Mouse (Mus musculus) cerebellum, adult 2 months (tissue): ENCODE data around the gene Pfkp. TPM values are rescaled to one million over a fixed set of nuclear protein-coding genes. Genes with fewer than 3 reads are reported as not detected.

Experiments
- DNase-seq, 2 experiments: peaks; one replicate each; pipeline ENCODE4 v3.0.0; 2021
- H3K27ac ChIP-seq: fragments of 200-500 bp; 2 replicates; pipeline ENCODE4 v1.5.1; 2012; ENCODE audit warnings: low read length, control low read depth, inconsistent platforms; ENCODE audit not compliant: insufficient read depth
- H3K27me3 ChIP-seq: fragments of 200-500 bp; 2 replicates; pipeline ENCODE4 v1.6.1; 2012; ENCODE audit warnings: inconsistent platforms, mild to moderate bottlenecking, low read length, moderate library complexity; ENCODE audit not compliant: control insufficient read depth, insufficient read depth
- H3K4me1 ChIP-seq: fragments of 200-500 bp; 2 replicates; pipeline ENCODE4 v1.6.1; 2011; ENCODE audit warnings: low read length; ENCODE audit not compliant: control insufficient read depth, insufficient read depth
- H3K4me3 ChIP-seq: fragments of 200-500 bp; replicated peaks from 2 replicates; pipeline ENCODE3; 2011; ENCODE audit warnings: mild to moderate bottlenecking, low read depth, low read length, control low read depth; ENCODE audit not compliant: insufficient read depth
- CTCF ChIP-seq: fragments of 200-500 bp; IDR thresholded peaks from 2 replicates; pipeline ENCODE4 v1.5.1; 2011; ENCODE audit warnings: low read depth, mild to moderate bottlenecking, control low read depth, low read length, moderate library complexity, borderline replicate concordance; ENCODE audit not compliant: insufficient read depth
- POLR2A ChIP-seq: fragments of 200-500 bp; IDR thresholded peaks from 2 replicates; pipeline ENCODE4 v1.6.1; 2011; ENCODE audit warnings: low read length, control low read depth, borderline replicate concordance; ENCODE audit not compliant: insufficient read depth
- WGBS: fragments of 180-500 bp; shearing (Covaris S2); methylation state at CpG from one replicate; pipeline ENCODE4 v1.1.7; 2018; 5-methylcytosine and 5-hydroxymethylcytosine counted together
- polyA plus RNA-seq: library from polyadenylated mRNA; depleted of rRNA; stranded (reverse); fragments of >200 nt; gene quantifications from 2 replicates; pipeline ENCODE4 v1.2.3, GENCODE M21; 2012

Pfkp gene
- polyA plus RNA-seq, 1 experiment, result 204 TPM

DNA sequence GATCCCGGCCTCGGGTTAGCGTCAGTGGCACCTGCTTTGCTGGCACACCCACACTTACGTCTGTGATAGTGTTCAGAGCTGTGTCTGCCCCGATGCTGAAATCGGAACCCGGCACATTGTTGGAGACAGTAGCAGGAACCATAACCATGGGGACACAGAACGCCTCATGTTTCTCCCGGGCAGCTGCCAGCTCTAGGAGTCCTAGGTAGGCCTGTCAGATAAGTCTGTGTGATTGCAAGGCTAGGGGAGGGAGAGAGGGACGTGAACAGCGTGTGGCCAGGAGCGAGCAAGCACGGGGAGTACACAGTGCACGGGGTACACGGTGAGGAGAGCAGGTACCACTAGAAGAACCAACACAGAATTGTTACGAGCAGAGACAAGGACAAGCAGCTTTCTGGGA lies 50.8 kb downstream of the Pfkp start:
- TF ChIP-seq POLR2A, result no peak
- TF ChIP-seq CTCF, result no peak
- H3K27ac ChIP-seq, result no peak overlapping the region
- no peak for DNase-seq
- WGBS, result 87% methylated on average over 16 of the region's 16 CpGs
- H3K27me3 ChIP-seq, result no peaks in the 10 kb centered on the region
- no peaks in the 10 kb centered on the region for H3K4me1 ChIP-seq
- H3K4me3 ChIP-seq, result no peak overlapping the region

DNA sequence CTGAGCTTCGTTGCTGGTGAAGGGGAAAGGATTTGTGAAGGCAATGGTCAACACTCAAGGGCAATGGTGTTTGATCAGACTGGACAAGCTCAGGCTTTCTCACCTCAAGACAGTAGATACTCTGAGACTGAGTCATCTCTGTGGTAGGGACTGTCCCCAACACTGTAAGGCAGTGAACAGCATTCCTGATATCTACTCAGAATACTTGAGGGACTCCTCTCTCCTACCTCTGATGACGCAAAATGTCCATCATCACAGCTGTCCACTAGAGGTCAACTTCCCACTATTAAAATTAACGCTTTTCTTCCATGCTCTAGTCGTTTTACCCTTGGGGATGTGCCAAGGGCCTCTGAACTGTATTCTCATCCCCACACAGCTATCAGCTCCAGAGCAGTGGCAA lies 53.2 kb downstream of the Pfkp start:
- WGBS, result 79% methylated on average over 4 of the region's 4 CpGs
- H3K4me3 ChIP-seq, result no peak overlapping the region
- H3K4me1 ChIP-seq, result no peaks in the 10 kb centered on the region
- TF ChIP-seq POLR2A, result no peak
- no peak for TF ChIP-seq CTCF
- no peak for DNase-seq
- H3K27ac ChIP-seq, result no peak overlapping the region
- no peaks in the 10 kb centered on the region for H3K27me3 ChIP-seq

DNA sequence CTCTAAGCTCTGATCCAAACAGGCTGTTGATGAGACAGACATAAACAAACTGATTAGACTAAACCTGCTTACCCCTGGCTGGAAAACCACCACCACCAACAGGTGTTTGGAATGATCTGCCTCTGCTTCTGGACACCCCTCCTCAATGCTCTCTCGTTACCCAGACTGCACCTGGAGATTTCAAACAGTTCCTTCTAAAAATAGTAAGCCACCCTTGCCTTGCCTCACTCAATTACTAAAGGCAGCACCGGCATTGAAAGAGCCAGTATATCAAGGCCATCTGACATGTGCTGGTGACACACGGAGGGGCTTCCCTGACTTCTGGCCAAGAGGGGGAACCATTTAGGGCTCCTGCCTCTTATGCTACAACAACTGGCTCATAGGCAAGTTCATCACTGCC lies 57.7 kb downstream of the Pfkp start:
- 35% methylated on average over 3 of the region's 3 CpGs for WGBS

DNA sequence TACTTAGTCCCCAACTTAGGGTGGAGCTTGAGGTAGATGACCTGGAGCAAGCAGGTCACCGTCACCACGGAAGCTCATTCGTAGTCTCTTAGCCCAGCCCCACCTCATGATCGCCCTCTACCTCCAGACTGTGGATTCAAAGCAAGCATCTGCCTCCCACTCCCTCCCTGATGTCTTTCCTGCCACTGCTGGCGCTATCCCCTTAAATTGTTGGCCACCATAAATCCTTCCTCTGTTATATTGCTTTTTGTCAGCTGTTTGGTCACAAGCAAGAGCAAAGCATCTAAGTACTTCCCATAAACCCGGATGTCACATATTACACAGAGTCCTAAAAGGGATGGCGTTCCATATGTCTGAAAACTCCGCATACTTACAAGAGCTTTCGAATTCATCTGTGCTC lies 62.6 kb downstream of the Pfkp start:
- TF ChIP-seq CTCF, result 0 out of 2 replicates have a peak, but pooled peaks have one; percentile 14
- no peak for TF ChIP-seq POLR2A
- H3K27ac ChIP-seq, result no peak overlapping the region
- DNase-seq, result no peak
- no peak overlapping the region for H3K4me3 ChIP-seq
- H3K27me3 ChIP-seq, result no peaks in the 10 kb centered on the region
- 81% methylated on average over 9 of the region's 9 CpGs for WGBS
- no peaks in the 10 kb centered on the region for H3K4me1 ChIP-seq

More for the DNA sequence above, 57.7 kb downstream of the Pfkp start:
- TF ChIP-seq POLR2A (no peak), CTCF (no peak)
- H3K4me1 ChIP-seq, result no peaks in the 10 kb centered on the region
- H3K27me3 ChIP-seq, result no peaks in the 10 kb centered on the region
- H3K4me3 ChIP-seq, result no peak overlapping the region
- no peak for DNase-seq
- no peak overlapping the region for H3K27ac ChIP-seq

DNA sequence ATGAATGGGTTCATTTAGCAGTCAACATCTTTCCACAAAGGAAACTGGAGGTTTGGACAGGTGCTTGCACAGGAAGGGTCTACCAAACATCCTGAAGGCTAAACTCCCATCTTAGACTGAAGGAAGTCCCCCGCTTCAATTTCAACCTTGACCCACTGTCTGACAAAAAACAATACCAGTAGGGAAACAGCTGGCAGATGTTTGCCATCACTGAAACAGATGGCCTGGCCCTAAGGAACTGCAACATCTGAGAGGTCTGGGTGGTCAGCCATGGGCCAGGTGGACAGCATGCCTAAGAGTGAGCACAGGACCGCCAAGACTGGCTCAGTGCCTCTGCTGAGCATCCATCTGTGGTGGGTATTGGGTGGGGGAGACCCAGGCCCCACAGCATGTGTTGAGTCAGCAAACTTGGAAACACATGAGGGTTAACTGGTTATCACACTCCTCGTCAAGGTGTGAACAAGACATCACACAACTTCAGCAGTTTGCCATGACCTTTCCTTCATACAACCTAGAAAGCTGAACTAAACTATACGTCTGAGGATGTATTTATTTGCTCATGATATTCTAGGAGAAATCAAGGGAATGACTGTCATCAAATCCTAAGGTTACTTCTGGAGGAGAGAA lies 65.0 kb downstream of the Pfkp start:
- WGBS, result 62% methylated on average over 4 of the region's 4 CpGs
- no peaks in the 10 kb centered on the region for H3K4me1 ChIP-seq
- no peak for DNase-seq

DNA sequence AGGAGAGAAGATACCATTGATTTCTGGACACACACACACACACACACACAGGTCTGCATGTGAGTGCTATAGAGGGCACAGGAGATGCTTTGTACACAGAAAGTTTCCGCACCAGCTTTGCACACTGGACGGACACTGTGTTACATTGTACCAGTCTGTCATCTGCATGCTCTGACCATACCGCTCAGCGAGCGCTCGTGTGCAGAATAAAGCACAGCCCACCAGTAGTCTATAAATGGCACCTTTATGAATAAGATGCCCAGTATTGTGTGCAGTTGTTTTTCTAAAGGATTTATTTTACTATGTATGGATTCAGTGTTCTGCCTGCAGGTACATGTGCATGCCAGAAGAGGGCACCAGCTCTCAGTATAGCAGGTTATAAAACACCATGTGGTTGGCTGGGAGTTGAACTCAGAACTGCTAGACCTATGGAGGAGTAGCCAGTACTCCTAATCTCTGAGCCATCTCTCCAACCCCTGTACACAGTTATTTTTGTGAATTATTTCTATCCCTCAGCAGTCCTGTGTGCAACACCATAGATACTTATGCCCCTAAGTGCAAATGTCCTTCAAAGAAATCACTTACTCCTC lies 72.6 kb downstream of the Pfkp start:
- Histone ChIP-seq H3K27me3 (no peaks in the 10 kb centered on the region), H3K27ac (no peak overlapping the region), H3K4me3 (no peak overlapping the region), H3K4me1 (no peaks in the 10 kb centered on the region; the same call in 1 of the 2 replicates)
- no peak for TF ChIP-seq POLR2A
- TF ChIP-seq CTCF, result peak; percentile 38; the same call in 1 of the 2 replicates
- WGBS, result 98% methylated on average over 6 of the region's 6 CpGs
- DNase-seq, result no peak

More for the DNA sequence above, 65.0 kb downstream of the Pfkp start:
- H3K4me3 ChIP-seq, result no peak overlapping the region
- no peaks in the 10 kb centered on the region for H3K27me3 ChIP-seq
- no peak overlapping the region for H3K27ac ChIP-seq
- TF ChIP-seq CTCF, result no peak
- TF ChIP-seq POLR2A, result no peak

DNA sequence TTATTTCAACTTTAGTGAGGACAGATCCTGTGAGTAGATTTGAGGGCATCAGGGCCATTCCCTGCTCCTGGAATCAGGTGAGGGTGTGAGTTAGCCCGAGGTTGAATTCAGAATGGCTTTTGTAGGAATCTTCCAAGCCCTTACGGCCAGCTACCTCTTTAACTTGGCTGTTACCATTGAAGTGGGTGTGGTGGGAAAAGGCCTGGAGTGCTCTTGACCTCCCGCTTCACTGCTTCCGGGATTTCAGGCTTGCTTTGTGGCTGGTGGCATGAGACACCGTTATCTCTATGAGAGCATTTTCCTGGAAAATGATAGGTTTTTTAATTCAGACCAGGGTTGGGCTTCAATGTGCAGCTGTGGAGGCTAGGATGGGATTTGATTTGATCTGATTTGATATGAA lies 83.0 kb downstream of the Pfkp start:
- no peaks in the 10 kb centered on the region for H3K27me3 ChIP-seq
- H3K27ac ChIP-seq, result no peak overlapping the region
- TF ChIP-seq POLR2A, result no peak
- no peak for TF ChIP-seq CTCF
- H3K4me1 ChIP-seq, result no peaks in the 10 kb centered on the region
- no peak overlapping the region for H3K4me3 ChIP-seq
- no peak for DNase-seq
- 92% methylated on average over 5 of the region's 5 CpGs for WGBS

DNA sequence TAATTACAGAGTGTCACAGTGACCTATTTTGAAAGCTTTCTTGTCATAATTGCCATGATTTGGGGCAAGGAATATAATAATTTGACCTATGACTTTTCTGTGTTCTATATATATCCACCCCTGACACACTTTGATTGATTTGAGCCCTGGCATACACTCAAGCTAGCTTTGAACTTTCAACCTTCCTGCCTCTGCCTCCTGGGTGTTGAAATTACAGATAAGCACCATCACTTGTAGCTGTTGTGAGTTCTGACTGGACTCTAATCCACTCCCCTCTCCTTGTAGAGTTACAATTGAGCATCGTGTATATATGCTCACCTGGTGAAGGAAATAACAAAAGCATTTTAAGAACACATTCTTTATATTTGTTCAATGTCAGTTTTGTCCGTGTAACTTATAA lies 86.2 kb downstream of the Pfkp start:
- Histone ChIP-seq H3K4me3 (no peak overlapping the region), H3K27me3 (no peaks in the 10 kb centered on the region), H3K27ac (no peak overlapping the region), H3K4me1 (no peaks in the 10 kb centered on the region)
- DNase-seq, result no peak
- no peak for TF ChIP-seq CTCF
- no peak for TF ChIP-seq POLR2A
- WGBS, result 94% methylated on average over 2 of the region's 2 CpGs
